Mouse (Mus musculus) adrenal gland, adult 2 months (tissue): ENCODE results near the gene Wdr17. TPM values are rescaled to one million over a fixed set of nuclear protein-coding genes. Genes with fewer than 3 reads are reported as not detected.
A peak's percentile ranks its signal among the peaks of the same experiment; 100 is the strongest.

Experiments
- DNase-seq: peaks from one replicate; pipeline ENCODE4 v3.0.0; 2021
- long read RNA-seq: library from polyadenylated mRNA; stranded (forward); transcript quantifications from one replicate; pipeline ENCODE4 v2.0.0, GENCODE M21; 2021
- polyA plus RNA-seq: library from polyadenylated mRNA; depleted of rRNA; stranded (reverse); fragments of >200 nt; gene quantifications from 2 replicates; pipeline ENCODE4 v1.2.3, GENCODE M21; 2012; rRNA removed
- total RNA-seq, 2 experiments: library from RNA; stranded (reverse); gene quantifications; 2 replicates each; pipeline ENCODE4 v1.2.3; 2021

Wdr17 gene
- total RNA-seq (1 to 10 TPM in 1 of 2 experiments, under 1 TPM in 1; 0.61 to 1.3 TPM), polyA plus RNA-seq (0.02 TPM in 1 of 2 replicates, not detected in the other)
- long read RNA-seq, partial matches to known transcripts = 1 of 1 reads
- long read RNA-seq, other reads (novel, unspliced or antisense) = 0 of 1 reads

- no peak for DNase-seq
Observed at GRCm38 (mm10) chr8:54886987-54887785, at the start of gene Wdr17. Gene Wdr17 (minus strand): TSS chr8:54887184.

- no peak for DNase-seq
Observed at GRCm38 (mm10) chr8:54932306-54932705, 45.3 kb upstream of the Wdr17 start.

GRCm38 (mm10) chr8:54924936-54925335 is 38.0 kb upstream of the Wdr17 start:
- peak; percentile 36 for DNase-seq

GRCm38 (mm10) chr8:54922160-54922855 is 35.3 kb upstream of the Wdr17 start:
- DNase-seq = no peak

GRCm38 (mm10) chr8:54917710-54918109 is 30.7 kb upstream of the Wdr17 start:
- no peak for DNase-seq

- no peak for DNase-seq
Observed at GRCm38 (mm10) chr8:54912891-54913290, 25.9 kb upstream of the Wdr17 start.

- no peak for DNase-seq
Observed at GRCm38 (mm10) chr8:54899444-54899843, 12.5 kb upstream of the Wdr17 start.

- DNase-seq = no peak
Observed at GRCm38 (mm10) chr8:54894637-54895322, 7.8 kb upstream of the Wdr17 start.

- DNase-seq = no peak
Observed at GRCm38 (mm10) chr8:54894180-54894579, 7.2 kb upstream of the Wdr17 start.

- DNase-seq = no peak
Observed at GRCm38 (mm10) chr8:54886560-54886959, 424 bp downstream of the Wdr17 start.

GRCm38 (mm10) chr8:54876458-54876857 is 10.5 kb downstream of the Wdr17 start:
- DNase-seq = no peak

GRCm38 (mm10) chr8:54864761-54865064 is 22.3 kb downstream of the Wdr17 start:
- DNase-seq = no peak

GRCm38 (mm10) chr8:54864038-54864760 is 22.8 kb downstream of the Wdr17 start:
- no peak for DNase-seq

- DNase-seq = no peak
Observed at GRCm38 (mm10) chr8:54836029-54836959, 50.7 kb downstream of the Wdr17 start.

- DNase-seq = no peak
Observed at GRCm38 (mm10) chr8:54829794-54830426, 57.1 kb downstream of the Wdr17 start.

- DNase-seq = no peak
Observed at GRCm38 (mm10) chr8:54827974-54828373, 59.0 kb downstream of the Wdr17 start.

- DNase-seq = no peak
Observed at GRCm38 (mm10) chr8:54822956-54823355, 64.0 kb downstream of the Wdr17 start.

- DNase-seq = no peak
Observed at GRCm38 (mm10) chr8:54818651-54819050, 68.3 kb downstream of the Wdr17 start.

GRCm38 (mm10) chr8:54808217-54808616 is 78.8 kb downstream of the Wdr17 start:
- DNase-seq = no peak

GRCm38 (mm10) chr8:54806173-54806572 is 80.8 kb downstream of the Wdr17 start:
- no peak for DNase-seq
